Mouse (Mus musculus) forebrain, embryonic 13.5 days (tissue): ENCODE data around the gene Nmt1. TPM values are rescaled to one million over a fixed set of nuclear protein-coding genes. Genes with fewer than 3 reads are reported as not detected.

ENCODE experiments used
- ATAC-seq: fragments of 200-750 bp; cut with Nextera tagmentation; 2 replicates; pipeline ENCODE4 v1.8.0; 2017
- H3K27ac ChIP-seq: fragments of 300-500 bp; sonication (generic); 2 replicates; pipeline ENCODE4 v1.5.1; 2015; ENCODE audit warnings: inconsistent platforms, mild to moderate bottlenecking, moderate library complexity
- H3K27me3 ChIP-seq: fragments of 300-500 bp; sonication (generic); 2 replicates; pipeline ENCODE4 v1.6.1; 2015; ENCODE audit warnings: mild to moderate bottlenecking, inconsistent platforms
- H3K36me3 ChIP-seq: fragments of 300-500 bp; sonication (generic); 2 replicates; pipeline ENCODE4 v1.6.1; 2015; ENCODE audit warnings: mild to moderate bottlenecking, inconsistent platforms; ENCODE audit not compliant: poor library complexity, severe bottlenecking
- H3K4me1 ChIP-seq: fragments of 300-500 bp; sonication (generic); 2 replicates; pipeline ENCODE4 v1.6.1; 2015; ENCODE audit warnings: inconsistent platforms
- H3K4me2 ChIP-seq: fragments of 300-500 bp; sonication (generic); 2 replicates; pipeline ENCODE4 v1.6.1; 2015; ENCODE audit warnings: inconsistent platforms, mild to moderate bottlenecking, moderate library complexity
- H3K4me3 ChIP-seq: fragments of 300-500 bp; sonication (generic); 2 replicates; pipeline ENCODE4 v1.5.1; 2015; ENCODE audit warnings: mild to moderate bottlenecking, inconsistent platforms
- H3K9ac ChIP-seq: fragments of 300-500 bp; sonication (generic); 2 replicates; pipeline ENCODE4 v1.6.1; 2015; ENCODE audit warnings: mild to moderate bottlenecking, inconsistent platforms
- H3K9me3 ChIP-seq: fragments of 300-500 bp; sonication (generic); replicated peaks from 2 replicates; pipeline ENCODE4 v1.6.1; 2016; ENCODE audit warnings: inconsistent platforms
- WGBS: fragments of 180-500 bp; shearing (Covaris S2); methylation state at CpG from one replicate; pipeline ENCODE4 v1.1.7; 2015; 5-methylcytosine and 5-hydroxymethylcytosine counted together
- polyA plus RNA-seq: library from polyadenylated mRNA; unstranded; fragments of >200 nt; fragmentation: Nextera tagmentation; extraction: Ambion mirVana; gene quantifications from 2 replicates; pipeline ENCODE4 v1.2.1, GENCODE M21; 2015

The Nmt1 gene
- polyA plus RNA-seq, 1 experiment from 2014 or later, result 53.9 TPM

DNA sequence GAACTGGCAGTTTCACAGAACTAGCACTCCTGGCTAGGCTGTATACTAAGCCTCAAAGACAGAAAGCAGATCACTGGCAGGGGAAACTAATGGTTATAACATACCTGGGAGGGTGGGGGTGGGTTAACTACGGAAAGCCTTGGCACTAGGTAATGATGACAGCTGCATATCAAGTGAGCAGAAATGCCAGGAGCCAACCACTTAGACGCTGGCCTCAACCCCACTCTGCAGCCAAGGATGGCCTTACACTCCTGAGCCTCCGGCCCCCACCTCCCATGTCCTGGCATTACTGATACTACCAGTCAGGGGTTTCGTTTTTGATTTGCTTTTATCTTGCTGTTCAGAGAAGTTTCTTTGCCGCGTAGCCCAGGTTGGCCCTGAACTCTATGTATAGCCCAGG is 67.8 kb downstream of the Nmt1 start:
- 89% methylated on average over 6 of the region's 6 CpGs for WGBS
- Histone ChIP-seq H3K4me3 (no peak overlapping the region), H3K36me3 (no peaks in the 10 kb centered on the region), H3K27ac (no peak overlapping the region), H3K4me2 (no peak overlapping the region), H3K9ac (no peak overlapping the region), H3K9me3 (no peaks in the 10 kb centered on the region), H3K4me1 (peaks cover 11% of the 10 kb centered on the region), H3K27me3 (peaks cover 27% of the 10 kb centered on the region)
- ATAC-seq, result no peak

DNA sequence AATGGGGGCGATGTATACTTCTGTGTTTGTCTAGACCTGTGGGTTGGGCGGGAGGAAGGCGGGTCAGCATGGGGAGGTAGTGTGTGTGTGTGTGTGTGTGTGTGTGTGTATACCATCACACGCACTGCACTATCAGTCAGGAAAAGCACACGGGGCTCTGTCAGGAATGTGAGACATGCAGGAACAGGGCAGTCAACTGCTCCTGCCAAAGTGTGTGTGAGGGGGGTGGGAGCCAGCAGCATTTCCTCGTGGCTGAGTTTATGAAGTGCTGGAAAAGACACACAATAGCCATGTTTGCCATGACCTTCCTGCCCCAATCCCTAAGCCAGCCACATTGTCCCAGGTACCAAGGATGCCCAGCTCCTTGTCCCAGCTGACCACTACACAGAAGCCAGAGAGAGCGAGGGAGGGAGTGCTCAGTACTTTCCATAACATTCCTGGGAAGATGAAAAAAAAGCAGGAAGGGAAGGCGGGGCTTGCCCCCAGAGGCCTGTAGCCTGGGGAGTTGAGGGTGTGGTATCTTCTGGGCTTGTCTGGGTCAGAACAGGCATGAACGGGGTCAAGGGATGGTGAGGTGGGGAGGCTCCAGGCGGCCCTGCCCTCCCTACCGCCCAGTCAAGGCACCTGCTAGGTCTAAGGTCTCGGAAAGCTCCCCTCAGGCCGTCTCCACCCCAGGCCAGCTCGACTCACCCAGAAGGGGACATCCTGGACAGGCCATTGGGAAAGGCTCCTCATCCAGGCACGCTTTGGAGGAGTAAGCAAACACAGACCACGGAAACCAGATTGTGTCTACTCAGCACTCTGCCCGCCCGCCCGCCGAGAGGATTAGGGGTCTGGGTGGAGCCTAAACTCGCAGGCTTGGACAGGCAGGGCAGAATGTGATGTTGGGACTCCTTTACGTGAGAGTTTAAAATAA is 69.2 kb downstream of the Nmt1 start:
- no peak overlapping the region for H3K9ac ChIP-seq
- H3K4me3 ChIP-seq, result no peak overlapping the region
- WGBS, result 22% methylated on average over 22 of the region's 22 CpGs
- peaks cover 25% of the 10 kb centered on the region for H3K4me1 ChIP-seq
- no peak for ATAC-seq
- H3K9me3 ChIP-seq, result no peaks in the 10 kb centered on the region
- no peaks in the 10 kb centered on the region for H3K36me3 ChIP-seq
- no peak overlapping the region for H3K4me2 ChIP-seq
- H3K27me3 ChIP-seq, result peaks cover 41% of the 10 kb centered on the region
- H3K27ac ChIP-seq, result no peak overlapping the region

DNA sequence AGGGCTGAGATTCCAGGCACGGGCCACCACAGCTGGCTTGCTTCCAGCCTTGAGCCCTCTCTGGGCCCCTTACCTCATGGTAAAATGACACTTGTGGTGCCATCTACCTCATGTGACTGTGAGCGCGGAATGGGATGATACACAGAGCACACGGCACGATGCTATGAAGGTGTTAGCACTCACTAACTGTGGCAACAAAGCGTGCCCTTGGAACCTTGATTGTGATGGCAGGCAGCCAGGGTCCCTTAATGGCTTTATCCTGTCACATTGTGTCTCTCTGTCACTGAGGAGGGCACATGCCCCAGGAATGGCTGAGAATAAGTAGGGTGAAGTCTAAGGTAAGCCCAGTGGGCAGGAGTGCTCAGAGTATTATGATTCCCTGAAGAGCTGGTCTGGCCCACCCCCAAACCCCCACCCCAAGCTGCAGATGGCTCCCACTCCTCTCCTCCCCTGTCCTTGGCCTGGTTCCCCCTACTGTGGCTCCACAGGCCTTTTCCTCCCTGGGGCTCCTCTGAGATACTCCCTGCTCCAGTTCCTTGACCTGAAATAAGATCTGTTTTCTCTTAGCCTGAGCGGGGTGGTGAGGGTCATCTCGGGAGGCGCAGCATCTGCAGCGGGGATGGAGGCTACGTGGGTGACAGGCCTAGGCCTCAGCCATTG is 70.7 kb downstream of the Nmt1 start:
- Histone ChIP-seq H3K4me3 (no peak overlapping the region), H3K27me3 (peaks cover 43% of the 10 kb centered on the region), H3K9ac (no peak overlapping the region), H3K4me1 (peaks cover 33% of the 10 kb centered on the region), H3K27ac (no peak overlapping the region), H3K36me3 (no peaks in the 10 kb centered on the region), H3K9me3 (no peaks in the 10 kb centered on the region), H3K4me2 (no peak overlapping the region)
- ATAC-seq, result no peak
- 63% methylated on average over 11 of the region's 11 CpGs for WGBS

- Histone ChIP-seq H3K9ac (no peak overlapping the region), H3K36me3 (no peaks in the 10 kb centered on the region), H3K27me3 (peaks cover 51% of the 10 kb centered on the region), H3K4me2 (no peak overlapping the region), H3K4me3 (no peak overlapping the region), H3K4me1 (peaks cover 33% of the 10 kb centered on the region), H3K9me3 (no peaks in the 10 kb centered on the region), H3K27ac (no peak overlapping the region)
- ATAC-seq, result no peak
- 59% methylated on average over 12 of the region's 12 CpGs for WGBS
Measured at GRCm38 (mm10) chr11:103099352-103099940, 71.5 kb downstream of the Nmt1 start.

DNA sequence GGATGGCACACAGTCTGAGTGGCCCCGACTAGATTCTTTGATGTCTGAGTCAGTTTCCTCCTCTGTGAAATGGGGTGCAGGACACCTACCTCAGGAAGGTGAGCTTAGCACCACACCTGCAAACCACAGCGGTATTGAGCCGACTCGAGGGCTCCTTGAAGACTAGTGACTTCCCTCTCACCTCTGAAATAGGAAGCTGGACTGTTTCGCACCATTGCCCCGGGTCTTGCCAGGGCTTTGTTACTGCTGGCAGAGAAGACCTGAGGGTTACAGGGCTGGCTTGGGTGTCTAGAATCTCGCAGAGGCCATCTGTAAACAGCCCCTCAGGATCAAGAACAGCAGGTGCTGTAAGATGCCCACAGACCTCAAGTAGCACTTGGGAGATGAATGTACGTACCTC is 72.4 kb downstream of the Nmt1 start:
- Histone ChIP-seq H3K9me3 (no peaks in the 10 kb centered on the region), H3K4me3 (no peak overlapping the region), H3K9ac (no peak overlapping the region), H3K27me3 (peaks cover 56% of the 10 kb centered on the region), H3K4me1 (peaks cover 33% of the 10 kb centered on the region), H3K27ac (no peak overlapping the region), H3K4me2 (no peak overlapping the region), H3K36me3 (no peaks in the 10 kb centered on the region)
- 76% methylated on average over 8 of the region's 8 CpGs for WGBS
- no peak for ATAC-seq

DNA sequence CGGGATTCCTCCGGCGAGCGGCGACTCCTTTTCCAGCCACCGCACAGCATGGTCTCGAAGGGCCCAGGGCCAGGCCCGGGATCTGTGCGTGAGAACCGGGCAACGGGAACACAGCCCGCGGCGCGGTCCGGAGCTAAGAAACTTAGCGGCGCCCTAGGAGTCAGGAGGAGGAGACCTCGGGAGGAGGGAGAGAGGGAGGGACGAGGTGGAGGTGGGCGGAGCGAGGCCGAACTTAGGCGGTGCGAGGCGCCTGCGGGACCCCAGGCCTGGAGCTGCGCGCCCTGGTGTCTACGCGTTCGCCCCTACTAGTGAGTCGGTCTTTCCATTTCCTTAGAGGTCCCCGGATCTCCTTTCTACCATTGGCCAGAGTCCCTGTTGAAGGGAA is 73.5 kb downstream of the Nmt1 start, which contains the start of the genes Plcd3 and Acbd4:
TSS of gene Plcd3 (minus strand) at position 178 of the 385 bp plus-strand sequence.
TSS of gene Acbd4 (plus strand) at position 202 of the 385 bp plus-strand sequence.
- peak within 1 kb of the TSS; percentile 51 for H3K9ac ChIP-seq
- peaks cover 56% of the 10 kb centered on the region for H3K27me3 ChIP-seq
- H3K4me1 ChIP-seq, result peaks cover 33% of the 10 kb centered on the region
- H3K4me2 ChIP-seq, result peak within 1 kb of the TSS; percentile 78
- H3K27ac ChIP-seq, result no peak within 1 kb of the TSS
- WGBS, result under 1% methylated on average over 34 of the region's 34 CpGs
- peak within 1 kb of the TSS; percentile 46 for H3K4me3 ChIP-seq
- peak; percentile 13; the same call in 1 of the 2 replicates for ATAC-seq
- no peaks in the 10 kb centered on the region for H3K9me3 ChIP-seq
- H3K36me3 ChIP-seq, result no peaks in the 10 kb centered on the region

DNA sequence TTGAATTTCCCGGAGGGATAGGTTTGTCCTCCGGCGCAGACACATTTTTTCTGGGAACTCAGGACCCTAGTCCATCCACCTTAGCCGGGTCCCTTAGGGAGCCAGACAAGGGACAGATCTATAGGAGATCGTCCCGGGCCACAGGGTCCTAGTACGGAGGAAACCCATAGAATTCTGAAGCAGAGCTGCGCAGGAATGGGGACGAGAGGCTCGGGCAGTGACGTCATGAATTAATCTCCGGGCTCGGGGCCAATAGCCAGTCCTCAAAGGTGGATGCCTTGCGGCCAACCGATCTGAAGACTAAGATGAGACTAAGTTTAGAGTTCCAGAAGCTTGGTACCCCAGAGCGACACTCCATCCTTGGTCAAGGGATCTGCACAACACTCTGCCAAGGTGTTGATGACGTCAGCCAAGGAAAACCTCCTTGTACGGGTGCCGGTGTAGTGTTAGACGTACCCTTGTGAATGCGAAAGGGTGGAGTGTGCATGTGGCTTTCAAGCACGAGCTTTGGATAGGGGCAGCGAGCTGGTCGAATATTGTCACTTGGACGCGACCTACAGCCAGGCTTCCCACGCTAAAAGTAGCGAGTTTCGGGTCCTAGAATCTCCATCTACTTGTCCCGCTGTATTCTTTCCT is 74.0 kb downstream of the Nmt1 start:
- Histone ChIP-seq H3K9me3 (no peaks in the 10 kb centered on the region), H3K4me1 (peaks cover 33% of the 10 kb centered on the region), H3K4me3 (peak overlapping the region; percentile 46), H3K36me3 (no peaks in the 10 kb centered on the region), H3K27ac (no peak overlapping the region), H3K27me3 (peaks cover 56% of the 10 kb centered on the region), H3K9ac (peak overlapping the region; percentile 51), H3K4me2 (peak overlapping the region; percentile 78)
- peak; percentile 32 for ATAC-seq
- under 1% methylated on average over 30 of the region's 30 CpGs for WGBS

DNA sequence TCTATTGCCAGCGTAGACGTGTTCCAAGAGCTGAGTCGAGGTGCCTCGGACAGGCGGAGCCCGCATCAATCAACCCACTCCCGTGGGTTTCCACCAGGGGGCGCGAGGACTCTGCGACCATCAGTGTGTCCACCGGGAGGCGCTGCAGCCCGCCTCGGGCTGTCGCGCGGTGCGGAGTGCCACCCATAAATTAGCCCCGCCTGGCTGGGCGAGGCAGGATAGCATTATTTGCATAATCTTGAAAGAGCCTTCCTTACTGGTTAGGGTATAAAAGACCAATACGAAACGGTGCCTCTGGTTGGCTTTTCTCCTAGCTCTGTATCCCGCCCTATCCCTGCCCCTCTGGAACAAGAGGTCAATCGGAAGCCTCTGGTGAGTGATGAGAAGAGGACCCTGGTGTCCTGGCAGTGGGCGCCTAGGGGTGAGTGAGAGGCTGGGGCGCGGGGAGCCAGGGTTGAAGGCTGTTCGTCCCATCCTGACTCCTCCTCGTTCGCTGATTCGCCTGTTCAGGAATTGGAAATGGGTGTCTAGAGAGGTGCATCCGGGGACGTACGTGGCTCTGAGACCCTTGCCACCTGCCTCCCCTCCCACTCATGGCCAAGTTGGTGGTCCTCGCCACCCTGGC is 74.8 kb downstream of the Nmt1 start:
- no peaks in the 10 kb centered on the region for H3K9me3 ChIP-seq
- H3K27ac ChIP-seq, result no peak overlapping the region
- H3K36me3 ChIP-seq, result no peaks in the 10 kb centered on the region
- ATAC-seq, result peak; percentile 90
- H3K27me3 ChIP-seq, result peaks cover 56% of the 10 kb centered on the region
- peak overlapping the region; percentile 28 for H3K9ac ChIP-seq
- WGBS, result under 1% methylated on average over 35 of the region's 35 CpGs
- H3K4me2 ChIP-seq, result peak overlapping the region; percentile 78
- peaks cover 29% of the 10 kb centered on the region for H3K4me1 ChIP-seq
- peak overlapping the region; percentile 46 for H3K4me3 ChIP-seq

GRCm38 (mm10) chr11:103103621-103104020 is 75.6 kb downstream of the Nmt1 start:
- 57% methylated on average over 8 of the region's 8 CpGs for WGBS
- no peak overlapping the region for H3K9ac ChIP-seq

DNA sequence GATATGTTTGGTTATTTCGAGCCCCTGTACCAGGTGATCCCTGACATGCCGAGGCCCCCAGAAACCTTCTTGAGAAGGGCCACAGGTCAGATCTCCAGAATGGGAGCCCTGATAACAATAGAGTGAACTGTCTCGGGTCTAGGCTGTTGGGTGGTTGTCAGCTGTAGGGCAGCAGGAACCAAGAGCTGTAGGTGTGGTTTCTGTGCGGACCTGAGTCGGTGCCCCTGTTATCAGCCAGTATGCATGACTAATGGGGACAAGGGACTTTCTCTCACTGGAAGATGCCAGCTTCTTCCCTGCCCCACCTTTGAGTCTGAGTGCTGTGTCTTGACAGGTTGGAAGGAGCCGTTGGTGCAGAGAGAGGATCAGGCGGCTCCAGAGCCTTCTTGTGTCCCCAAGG is 76.5 kb downstream of the Nmt1 start:
- no peaks in the 10 kb centered on the region for H3K36me3 ChIP-seq
- no peak overlapping the region for H3K27ac ChIP-seq
- H3K4me2 ChIP-seq, result no peak overlapping the region
- peaks cover 22% of the 10 kb centered on the region for H3K4me1 ChIP-seq
- H3K9ac ChIP-seq, result no peak overlapping the region
- H3K9me3 ChIP-seq, result no peaks in the 10 kb centered on the region
- WGBS, result 86% methylated on average over 7 of the region's 7 CpGs
- no peak for ATAC-seq
- peaks cover 43% of the 10 kb centered on the region for H3K27me3 ChIP-seq
- H3K4me3 ChIP-seq, result no peak overlapping the region

More at GRCm38 (mm10) chr11:103103621-103104020, 75.6 kb downstream of the Nmt1 start:
- Histone ChIP-seq H3K27ac (no peak overlapping the region), H3K9me3 (no peaks in the 10 kb centered on the region), H3K36me3 (no peaks in the 10 kb centered on the region), H3K4me1 (peaks cover 26% of the 10 kb centered on the region), H3K4me2 (peak overlapping the region; percentile 78), H3K4me3 (no peak overlapping the region; the same call in 1 of the 2 replicates), H3K27me3 (peaks cover 52% of the 10 kb centered on the region)
- ATAC-seq, result no peak

DNA sequence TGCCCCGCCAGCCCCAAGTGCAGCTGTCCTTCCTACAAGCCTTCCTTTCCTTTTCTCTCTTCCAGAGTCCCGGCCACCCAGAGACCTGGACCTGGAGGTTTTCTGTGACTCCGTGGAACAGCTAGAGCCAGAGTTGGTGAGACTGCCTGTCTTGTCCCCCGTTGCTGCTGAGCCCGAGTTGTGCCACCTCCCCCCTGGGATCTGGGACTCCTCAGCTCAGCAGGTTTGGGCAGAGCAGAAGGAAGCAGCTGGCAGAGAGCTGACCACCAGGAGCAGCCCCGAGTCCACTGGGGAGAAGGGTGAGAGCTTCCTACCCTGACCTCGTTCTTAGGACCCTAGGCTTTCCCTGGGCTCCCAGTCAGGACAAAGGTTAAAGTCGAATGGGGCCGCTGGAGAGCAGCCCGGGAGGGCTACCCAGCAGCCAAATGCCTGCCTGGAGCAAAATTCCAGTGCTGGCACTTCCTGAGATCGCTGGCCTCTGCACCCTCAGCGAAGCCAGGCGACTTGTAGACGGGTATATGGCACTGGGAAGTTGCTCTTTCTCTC is 77.3 kb downstream of the Nmt1 start:
- no peak for ATAC-seq
- Histone ChIP-seq H3K9ac (no peak overlapping the region), H3K4me3 (no peak overlapping the region), H3K27ac (no peak overlapping the region), H3K27me3 (peaks cover 35% of the 10 kb centered on the region), H3K9me3 (no peaks in the 10 kb centered on the region), H3K36me3 (no peaks in the 10 kb centered on the region), H3K4me1 (peaks cover 22% of the 10 kb centered on the region), H3K4me2 (no peak overlapping the region)
- 55% methylated on average over 13 of the region's 14 CpGs for WGBS
